29 mouse cellular contexts compared by ENCODE assay signal in the genomic region with DNA sequence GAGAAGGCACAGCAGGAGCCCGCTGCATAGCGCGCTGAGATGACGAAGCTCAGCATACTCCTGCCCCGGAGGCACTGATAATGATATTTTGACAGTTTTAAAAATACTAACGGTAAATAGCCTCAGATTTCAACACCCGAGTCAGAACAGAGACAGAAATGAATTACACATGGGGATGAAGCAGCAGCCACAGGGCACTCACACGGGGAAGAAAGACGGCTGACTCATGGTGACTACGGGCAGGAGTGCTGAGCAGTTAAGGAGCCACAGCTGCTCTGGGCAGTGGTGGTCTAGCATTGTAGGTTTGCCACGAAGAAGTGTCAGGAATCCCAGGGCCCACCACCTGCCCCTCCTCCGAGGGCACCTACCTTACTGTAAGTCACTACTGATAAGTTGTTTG. TPM values are rescaled to one million over a fixed set of nuclear protein-coding genes. Genes with fewer than 3 reads are reported as not detected.
A peak's percentile ranks its signal among the peaks of the same experiment; 100 is the strongest.
DNase-seq lines count a peak whose midpoint lies in the region; ATAC-seq and TF ChIP-seq lines count a peak whose summit lies in the region.
"Had no signal": no experiment of that assay in that cellular context is flagged by ENCODE, and none has a peak within 500 bp of the region (broad histone marks: within the 10 kb centered on the region; RNA-seq: fewer than 3 reads in every experiment).

No protein-coding gene starts in this region.

- H3K79me2 ChIP-seq in C2C12 (ENCODE audit: control insufficient read depth, insufficient read depth), result peaks cover 64% of the 10 kb centered on the region

- 0 out of 2 replicates have a peak overlapping the region, but pooled peaks have one; percentile 20 for H3K27ac ChIP-seq in heart, embryonic 13.5 days (replicated peaks)
- H3K27ac ChIP-seq in heart, embryonic 12.5 days (ENCODE audit: poor library complexity, severe bottlenecking), result no peak overlapping the region
- no peak overlapping the region for H3K27ac ChIP-seq in embryonic facial prominence, embryonic 10.5 days (replicated peaks)
- H3K27ac ChIP-seq: embryonic facial prominence, embryonic 15.5 days; heart, adult 2 months; heart, embryonic 15.5 days; hindbrain, embryonic 14.5 days; limb, embryonic 15.5 days; liver, embryonic 14.5 days; neural tube, embryonic 15.5 days; stomach, postnatal 0 days had no signal

- no peak for ATAC-seq in heart, embryonic 13.5 days (ENCODE audit: extremely low read depth, insufficient number of reproducible peaks, low FRiP score, low TSS enrichment)
- no peak for ATAC-seq in heart, embryonic 12.5 days (ENCODE audit: insufficient number of reproducible peaks, low FRiP score)
- peak; percentile 54 for ATAC-seq in erythroblast, adult 5-6 weeks (replicated peaks; ENCODE audit: low FRiP score, poor library complexity, severe bottlenecking)
- ATAC-seq: inflammation-experienced regulatory T-cells, adult 6 months; Patski had no signal

- H3ac ChIP-seq in C2C12 (ENCODE audit: control insufficient read depth, insufficient read length, low read depth), result no peak overlapping the region

- no peak for TF ChIP-seq CTCF in C2C12 (IDR thresholded peaks at IDR 0.05; ENCODE audit: control insufficient read depth, insufficient read depth, insufficient read length)

- 0 out of 2 replicates have a peak, but pooled peaks cover 6% of the 10 kb centered on the region for H3K9me3 ChIP-seq in heart, embryonic 13.5 days
- H3K9me3 ChIP-seq in heart, embryonic 12.5 days (replicated peaks), result peaks cover 8% of the 10 kb centered on the region
- peaks cover 8% of the 10 kb centered on the region; the same call in 1 of the 2 replicates for H3K9me3 ChIP-seq in embryonic facial prominence, embryonic 10.5 days
- H3K9me3 ChIP-seq: embryonic facial prominence, embryonic 15.5 days; heart, embryonic 15.5 days; neural tube, embryonic 15.5 days had no signal

- 68% methylated on average over 12 of the region's 12 CpGs for WGBS in heart, embryonic 13.5 days
- 75% methylated on average over 12 of the region's 12 CpGs for WGBS in heart, embryonic 12.5 days
- 87% methylated on average over 12 of the region's 12 CpGs for WGBS in embryonic facial prominence, embryonic 10.5 days

- peaks cover 13% of the 10 kb centered on the region for H3K4me1 ChIP-seq in heart, embryonic 13.5 days
- 0 out of 2 replicates have a peak, but pooled peaks cover 11% of the 10 kb centered on the region for H3K4me1 ChIP-seq in heart, embryonic 12.5 days (replicated peaks)
- no peaks in the 10 kb centered on the region for H3K4me1 ChIP-seq in embryonic facial prominence, embryonic 10.5 days
- H3K4me1 ChIP-seq: neural tube, embryonic 15.5 days had no signal

- H3K4me3 ChIP-seq in heart, embryonic 13.5 days, result no peak overlapping the region
- H3K4me3 ChIP-seq in heart, embryonic 12.5 days, result no peak overlapping the region
- H3K4me3 ChIP-seq in C2C12 (ENCODE audit: insufficient read depth, poor library complexity, severe bottlenecking), result no peak overlapping the region
- H3K4me3 ChIP-seq in embryonic facial prominence, embryonic 10.5 days, result no peak overlapping the region
- H3K4me3 ChIP-seq: embryonic facial prominence, embryonic 15.5 days; heart, adult 2 months; heart, embryonic 15.5 days; left cerebral cortex, adult 2 months; limb, embryonic 15.5 days; neural tube, embryonic 15.5 days had no signal

- no peak overlapping the region for H3K4me2 ChIP-seq in heart, embryonic 13.5 days
- H3K4me2 ChIP-seq in heart, embryonic 12.5 days, result no peak overlapping the region
- H3K4me2 ChIP-seq: embryonic facial prominence, embryonic 15.5 days; heart, embryonic 15.5 days; hindbrain, embryonic 14.5 days; limb, embryonic 15.5 days; lung, embryonic 14.5 days; midbrain, embryonic 11.5 days; neural tube, embryonic 15.5 days had no signal

- DNase-seq in embryonic facial prominence, embryonic 10.5 days (ENCODE audit: low spot score), result no peak
- DNase-seq in thymus, postnatal 36 days, result no peak
- no peak for DNase-seq in cerebellum, adult 11-12 months
- DNase-seq: cerebellum, adult 2 months; gastrocnemius, postnatal 25 days; heart, adult 2 months; heart, postnatal 36 days; kidney, adult 18-20 months; kidney, postnatal 4 days; layer of hippocampus, adult 9-11 months; left cerebral cortex, postnatal 4 days; lung, embryonic 14.5 days; lung, postnatal 36 days; thymus, adult 2 months had no signal

- H3K9ac ChIP-seq in heart, embryonic 13.5 days, result no peak overlapping the region
- no peak overlapping the region for H3K9ac ChIP-seq in heart, embryonic 12.5 days
- H3K9ac ChIP-seq: embryonic facial prominence, embryonic 15.5 days; heart, embryonic 15.5 days; hindbrain, embryonic 14.5 days; limb, embryonic 15.5 days; liver, embryonic 14.5 days; lung, embryonic 14.5 days; neural tube, embryonic 15.5 days had no signal

- no peaks in the 10 kb centered on the region for H3K27me3 ChIP-seq in heart, embryonic 13.5 days (replicated peaks)
- no peaks in the 10 kb centered on the region for H3K27me3 ChIP-seq in heart, embryonic 12.5 days (replicated peaks)
- no peaks in the 10 kb centered on the region for H3K27me3 ChIP-seq in C2C12 (ENCODE audit: control insufficient read depth, insufficient read depth, insufficient read length)
- H3K27me3 ChIP-seq in embryonic facial prominence, embryonic 10.5 days (replicated peaks; ENCODE audit: low read depth, poor library complexity, severe bottlenecking), result no peaks in the 10 kb centered on the region
- H3K27me3 ChIP-seq: embryonic facial prominence, embryonic 15.5 days; heart, embryonic 15.5 days; limb, embryonic 15.5 days; neural tube, embryonic 15.5 days; Patski had no signal

- H3K36me3 ChIP-seq in heart, embryonic 13.5 days, result peaks cover 62% of the 10 kb centered on the region
- peaks cover 63% of the 10 kb centered on the region for H3K36me3 ChIP-seq in heart, embryonic 12.5 days
- peaks cover 51% of the 10 kb centered on the region for H3K36me3 ChIP-seq in C2C12 (ENCODE audit: control insufficient read depth, insufficient read depth)
- H3K36me3 ChIP-seq in embryonic facial prominence, embryonic 10.5 days (replicated peaks), result peaks cover 89% of the 10 kb centered on the region

- peaks cover 25% of the 10 kb centered on the region for H3K79me3 ChIP-seq in C2C12 (ENCODE audit: low read depth)

TF ChIP-seq in C2C12, 6 proteins besides CTCF, POLR2A, EP300 and RAD21:
- TF ChIP-seq USF1 (IDR thresholded peaks at IDR 0.05; ENCODE audit: low read depth) (no peak), FOSL1 (IDR thresholded peaks at IDR 0.05; ENCODE audit: insufficient read depth, low read length, poor library complexity, severe bottlenecking) (no peak), MAX (IDR thresholded peaks at IDR 0.05) (no peak), CEBPB (IDR thresholded peaks at IDR 0.05; ENCODE audit: low read depth) (peak; percentile 20), MYOG (IDR thresholded peaks at IDR 0.05; ENCODE audit: control insufficient read depth, extremely low read depth, insufficient read length) (no peak), MYOD1 (IDR thresholded peaks at IDR 0.05; ENCODE audit: control insufficient read depth, insufficient read length, low read depth) (peak; percentile 88)

RNA-seq across cellular contexts. Expression of a gene that starts 38.8 kb away (rescaled TPM):
- polyA plus RNA-seq in heart, embryonic 13.5 days (2015; fragmentation: Nextera tagmentation; extraction: Ambion mirVana), result 0.15 and 0.18 TPM in 2 replicates
- polyA plus RNA-seq in heart, embryonic 12.5 days (2016; fragmentation: Nextera tagmentation; extraction: Ambion mirVana), result 0.18 TPM in 1 of 2 replicates, not detected in the other
- polyA plus RNA-seq in C2C12 (2012; fragmentation: generic; extraction: Trizol), result not detected
- total RNA-seq in erythroblast, adult 5-6 weeks (2015; ENCODE audit: low replicate concordance), result not detected in 2 replicates
- total RNA-seq in erythroblast, adult 5-6 weeks (2017; ENCODE audit: low replicate concordance), result not detected in 2 replicates
- polyA plus RNA-seq in embryonic facial prominence, embryonic 10.5 days (2016; fragmentation: Nextera tagmentation; extraction: Ambion mirVana), result 0.15 and 0.43 TPM in 2 replicates
- total RNA-seq: heart, adult 2 months; heart, postnatal 36 days had no signal
- polyA plus RNA-seq: inflammation-experienced regulatory T-cells, adult 6 months; liver, embryonic 14.5 days; Patski had no signal

RNA-seq across cellular contexts. Expression of a gene that starts 52.9 kb away (rescaled TPM):
- polyA plus RNA-seq in heart, embryonic 13.5 days (2015; fragmentation: Nextera tagmentation; extraction: Ambion mirVana), result 13.1 and 13.4 TPM in 2 replicates
- polyA plus RNA-seq in heart, embryonic 12.5 days (2016; fragmentation: Nextera tagmentation; extraction: Ambion mirVana), result 14.8 and 15.1 TPM in 2 replicates
- 65.1 TPM for polyA plus RNA-seq in C2C12 (2012; fragmentation: generic; extraction: Trizol)
- total RNA-seq in erythroblast, adult 5-6 weeks (2015; ENCODE audit: low replicate concordance), result 63.8 and 80.7 TPM in 2 replicates
- 193 and 216 TPM in 2 replicates for total RNA-seq in erythroblast, adult 5-6 weeks (2017; ENCODE audit: low replicate concordance)
- polyA plus RNA-seq in embryonic facial prominence, embryonic 10.5 days (2016; fragmentation: Nextera tagmentation; extraction: Ambion mirVana), result 15.5 and 15.7 TPM in 2 replicates
